Mouse (Mus musculus) embryonic facial prominence, embryonic 15.5 days (tissue): ENCODE measurements around the gene Arpc2. TPM values are rescaled to one million over a fixed set of nuclear protein-coding genes. Genes with fewer than 3 reads are reported as not detected.

Experiments used
- ATAC-seq: fragments of 200-750 bp; cut with Nextera tagmentation; 2 replicates; pipeline ENCODE4 v1.8.0; 2017; ENCODE audit warnings: low read depth, moderate TSS enrichment; ENCODE audit not compliant: insufficient number of reproducible peaks, low FRiP score, low TSS enrichment
- H3K27ac ChIP-seq: fragments of 300-500 bp; sonication (generic); replicated peaks from 2 replicates; pipeline ENCODE4 v1.5.1; 2015; ENCODE audit warnings: mild to moderate bottlenecking, inconsistent platforms
- H3K27me3 ChIP-seq: fragments of 300-500 bp; sonication (generic); 2 replicates; pipeline ENCODE4 v1.6.1; 2015; ENCODE audit warnings: inconsistent platforms
- H3K36me3 ChIP-seq: fragments of 300-500 bp; sonication (generic); 2 replicates; pipeline ENCODE4 v1.6.1; 2015; ENCODE audit warnings: mild to moderate bottlenecking, inconsistent platforms
- H3K4me1 ChIP-seq: fragments of 300-500 bp; sonication (generic); 2 replicates; pipeline ENCODE4 v1.6.1; 2015; ENCODE audit warnings: inconsistent platforms
- H3K4me2 ChIP-seq: fragments of 300-500 bp; sonication (generic); replicated peaks from 2 replicates; pipeline ENCODE4 v1.6.1; 2015; ENCODE audit warnings: mild to moderate bottlenecking, inconsistent platforms
- H3K4me3 ChIP-seq: fragments of 300-500 bp; sonication (generic); replicated peaks from 2 replicates; pipeline ENCODE4 v1.5.1; 2015; ENCODE audit warnings: mild to moderate bottlenecking, inconsistent platforms
- H3K9ac ChIP-seq: fragments of 300-500 bp; sonication (generic); 2 replicates; pipeline ENCODE4 v1.6.1; 2015; ENCODE audit warnings: inconsistent platforms
- H3K9me3 ChIP-seq: fragments of 300-500 bp; sonication (generic); replicated peaks from 2 replicates; pipeline ENCODE4 v1.6.1; 2016; ENCODE audit warnings: inconsistent platforms
- WGBS: fragments of 180-500 bp; shearing (Covaris S2); methylation state at CpG from one replicate; pipeline ENCODE4 v1.1.7; 2015; 5-methylcytosine and 5-hydroxymethylcytosine counted together
- polyA plus RNA-seq: library from polyadenylated mRNA; unstranded; fragments of >200 nt; fragmentation: Nextera tagmentation; extraction: Ambion mirVana; gene quantifications from 2 replicates; pipeline ENCODE4 v1.2.1, GENCODE M21; 2015

Arpc2 gene
- polyA plus RNA-seq, 1 experiment from 2014 or later, result 415 TPM

DNA sequence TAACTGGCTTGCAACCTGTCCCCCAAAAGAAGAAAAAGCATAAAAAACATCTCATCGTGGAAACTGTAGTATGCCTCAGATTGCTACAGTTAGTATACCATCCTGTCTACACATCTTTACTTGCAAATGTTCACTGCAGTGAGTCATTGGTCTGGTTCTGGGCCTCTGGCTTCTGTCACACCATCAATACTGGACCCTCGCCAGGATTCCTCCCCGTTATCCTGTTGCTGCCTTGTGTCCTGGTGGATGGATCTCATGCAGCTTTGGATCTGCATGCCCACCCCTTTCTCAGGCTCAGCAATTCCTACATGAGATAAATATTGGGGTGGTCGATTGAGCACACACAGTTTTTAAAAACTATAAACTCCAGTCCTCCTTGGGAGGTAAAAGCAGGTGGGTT, 35.8 kb downstream of the Arpc2 start:
- 70% methylated on average over 4 of the region's 4 CpGs for WGBS

DNA sequence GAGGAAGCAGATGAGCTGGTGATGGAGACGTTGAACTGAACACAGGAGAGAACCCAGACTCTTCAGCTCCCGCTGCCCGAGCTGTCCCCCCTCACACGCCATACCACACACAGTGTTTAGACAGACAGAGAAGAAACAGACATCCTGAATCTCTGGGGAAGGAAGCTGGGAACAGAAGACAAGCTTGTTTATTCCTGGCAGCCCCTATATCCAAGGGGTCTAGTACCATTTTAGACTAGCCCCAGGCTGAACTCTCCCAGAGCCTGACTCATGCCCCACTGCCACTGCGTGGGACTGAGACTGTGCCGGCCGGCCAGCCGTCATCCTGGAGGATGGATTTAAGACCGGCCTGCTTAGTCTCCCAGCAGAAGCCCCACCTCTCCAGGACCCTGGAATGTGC, 39.1 kb downstream of the Arpc2 start:
- Histone ChIP-seq H3K4me3 (no peak overlapping the region), H3K4me1 (peaks cover 11% of the 10 kb centered on the region; the same call in 1 of the 2 replicates), H3K4me2 (no peak overlapping the region), H3K9me3 (no peaks in the 10 kb centered on the region), H3K27me3 (no peaks in the 10 kb centered on the region), H3K27ac (0 out of 2 replicates have a peak overlapping the region, but pooled peaks have one; percentile 9), H3K9ac (no peak overlapping the region), H3K36me3 (peaks cover 12% of the 10 kb centered on the region)
- 14% methylated on average over 9 of the region's 9 CpGs for WGBS
- ATAC-seq, result peak; percentile 13; the same call in 1 of the 2 replicates

More for the DNA sequence above, 35.8 kb downstream of the Arpc2 start:
- Histone ChIP-seq H3K36me3 (peaks cover 25% of the 10 kb centered on the region), H3K27ac (no peak overlapping the region), H3K27me3 (no peaks in the 10 kb centered on the region), H3K4me3 (no peak overlapping the region), H3K4me1 (peaks cover 11% of the 10 kb centered on the region; the same call in 1 of the 2 replicates), H3K4me2 (no peak overlapping the region), H3K9ac (no peak overlapping the region), H3K9me3 (no peaks in the 10 kb centered on the region)
- ATAC-seq, result no peak

GRCm38 (mm10) chr1:74277041-74277440, 41.2 kb downstream of the Arpc2 start:
- no peak overlapping the region for H3K27ac ChIP-seq
- H3K4me1 ChIP-seq, result peaks cover 11% of the 10 kb centered on the region; the same call in 1 of the 2 replicates
- H3K9me3 ChIP-seq, result no peaks in the 10 kb centered on the region
- no peak for ATAC-seq
- H3K9ac ChIP-seq, result no peak overlapping the region
- no peak overlapping the region for H3K4me3 ChIP-seq
- 62% methylated on average over 6 of the region's 6 CpGs for WGBS
- H3K4me2 ChIP-seq, result no peak overlapping the region
- H3K36me3 ChIP-seq, result peaks cover 32% of the 10 kb centered on the region
- no peaks in the 10 kb centered on the region for H3K27me3 ChIP-seq

- ATAC-seq, result no peak
- Histone ChIP-seq H3K4me2 (no peak overlapping the region), H3K27me3 (no peaks in the 10 kb centered on the region), H3K4me3 (no peak overlapping the region), H3K27ac (no peak overlapping the region), H3K9me3 (no peaks in the 10 kb centered on the region), H3K36me3 (peaks cover 42% of the 10 kb centered on the region), H3K9ac (no peak overlapping the region), H3K4me1 (peaks cover 18% of the 10 kb centered on the region)
- 52% methylated on average over 8 of the region's 8 CpGs for WGBS
Measured at GRCm38 (mm10) chr1:74277883-74278537, 42.1 kb downstream of the Arpc2 start.

GRCm38 (mm10) chr1:74278538-74278937, 42.7 kb downstream of the Arpc2 start, which contains the start of gene Gpbar1:
Gene Gpbar1 (plus strand): TSS chr1:74278550.
- Histone ChIP-seq H3K4me1 (peaks cover 22% of the 10 kb centered on the region), H3K27ac (no peak within 1 kb of the TSS), H3K4me3 (no peak within 1 kb of the TSS), H3K27me3 (no peaks in the 10 kb centered on the region), H3K36me3 (peaks cover 46% of the 10 kb centered on the region), H3K9me3 (no peaks in the 10 kb centered on the region), H3K9ac (no peak within 1 kb of the TSS), H3K4me2 (no peak within 1 kb of the TSS)
- no peak for ATAC-seq
- WGBS, result 90% methylated on average over 10 of the region's 10 CpGs

GRCm38 (mm10) chr1:74278988-74279387, 43.1 kb downstream of the Arpc2 start:
- Histone ChIP-seq H3K36me3 (peaks cover 46% of the 10 kb centered on the region), H3K9me3 (no peaks in the 10 kb centered on the region), H3K27me3 (no peaks in the 10 kb centered on the region), H3K4me2 (no peak overlapping the region), H3K27ac (no peak overlapping the region), H3K4me1 (peaks cover 27% of the 10 kb centered on the region), H3K4me3 (no peak overlapping the region), H3K9ac (no peak overlapping the region)
- ATAC-seq, result no peak
- 93% methylated on average over 11 of the region's 11 CpGs for WGBS

DNA sequence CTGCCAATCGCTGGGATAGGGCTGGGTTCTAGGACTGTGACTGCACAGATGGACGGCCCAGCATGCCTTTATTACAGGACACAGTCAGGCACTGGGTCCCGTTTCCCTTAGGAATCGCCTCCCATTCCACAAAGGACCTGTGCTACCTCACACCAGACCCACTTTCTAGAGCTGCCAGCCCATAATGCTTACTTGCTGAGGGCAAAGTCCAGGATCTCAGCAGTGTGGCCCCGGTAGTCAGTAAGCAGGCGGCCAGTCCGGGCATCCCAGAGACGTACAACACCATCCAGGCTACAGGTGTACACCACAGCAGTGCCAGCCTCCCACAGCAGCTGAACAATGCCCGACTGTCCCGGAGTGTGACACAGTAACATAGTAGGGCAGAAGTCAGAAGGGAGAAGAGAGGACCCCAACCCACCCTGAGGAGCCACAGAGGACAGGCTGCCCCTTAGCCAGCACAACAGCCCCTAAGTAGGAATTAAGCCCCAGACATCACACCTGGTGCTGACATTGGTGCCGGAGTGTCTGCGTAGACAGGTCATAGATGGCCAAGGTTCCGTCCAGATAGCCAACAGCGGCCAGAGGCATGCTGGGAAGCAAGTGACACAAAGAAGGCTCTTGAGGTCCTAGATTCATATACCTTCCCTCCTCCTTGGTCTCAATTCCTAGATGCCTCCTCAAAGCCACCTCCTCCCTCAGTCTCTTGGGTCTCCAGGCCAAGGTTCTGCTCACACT, 44.9 kb downstream of the Arpc2 start:
- no peak overlapping the region for H3K4me2 ChIP-seq
- 93% methylated on average over 14 of the region's 14 CpGs for WGBS
- no peak overlapping the region for H3K4me3 ChIP-seq
- no peak overlapping the region for H3K9ac ChIP-seq
- H3K9me3 ChIP-seq, result no peaks in the 10 kb centered on the region
- H3K4me1 ChIP-seq, result peaks cover 22% of the 10 kb centered on the region
- H3K36me3 ChIP-seq, result peaks cover 46% of the 10 kb centered on the region
- H3K27me3 ChIP-seq, result no peaks in the 10 kb centered on the region
- no peak for ATAC-seq
- no peak overlapping the region for H3K27ac ChIP-seq

- H3K27me3 ChIP-seq, result no peaks in the 10 kb centered on the region
- 81% methylated on average over 2 of the region's 2 CpGs for WGBS
- H3K36me3 ChIP-seq, result peaks cover 46% of the 10 kb centered on the region
- no peak overlapping the region for H3K27ac ChIP-seq
- ATAC-seq, result no peak
- no peak overlapping the region for H3K4me2 ChIP-seq
- H3K4me3 ChIP-seq, result no peak overlapping the region
- no peak overlapping the region for H3K9ac ChIP-seq
- peaks cover 26% of the 10 kb centered on the region for H3K4me1 ChIP-seq
- no peaks in the 10 kb centered on the region for H3K9me3 ChIP-seq
Measured at GRCm38 (mm10) chr1:74281372-74281771, 45.5 kb downstream of the Arpc2 start.

- peaks cover 26% of the 10 kb centered on the region for H3K4me1 ChIP-seq
Measured at GRCm38 (mm10) chr1:74281886-74282285, 46.0 kb downstream of the Arpc2 start.

DNA sequence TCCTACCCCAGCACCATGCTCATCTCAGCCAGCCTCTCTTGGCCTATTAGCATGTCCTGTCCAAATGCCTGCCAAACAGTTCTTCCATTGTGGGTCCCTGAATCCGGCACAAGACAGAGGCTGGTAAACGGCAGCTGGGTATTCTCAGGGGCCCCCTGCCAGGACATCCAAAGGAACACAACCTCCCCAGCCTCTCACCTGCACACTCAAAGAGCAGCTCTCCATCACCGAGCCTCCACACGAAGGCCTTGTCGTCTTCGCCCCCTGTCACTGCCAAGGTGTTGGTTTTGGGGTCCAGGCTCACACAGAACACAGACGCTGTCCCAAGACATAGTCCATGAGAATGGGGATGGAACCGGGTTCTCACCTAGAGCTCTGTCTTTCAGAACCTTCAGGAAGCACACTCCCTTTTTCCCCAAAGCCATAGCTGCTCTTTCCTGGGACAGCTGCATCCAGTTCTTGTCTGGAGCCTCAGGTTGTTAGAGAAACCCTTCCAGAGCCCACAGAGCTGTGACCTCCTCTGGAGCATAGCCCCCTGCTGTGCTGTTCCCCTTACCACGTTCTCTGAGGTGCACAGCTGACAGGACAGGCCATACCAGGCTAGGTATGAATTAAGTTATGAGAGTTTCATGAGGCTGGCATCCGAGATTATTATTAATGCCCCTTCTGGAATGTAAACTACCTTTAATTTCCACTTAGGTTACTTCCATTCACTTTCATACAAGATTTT, 47.2 kb downstream of the Arpc2 start:
- no peaks in the 10 kb centered on the region for H3K9me3 ChIP-seq
- peaks cover 29% of the 10 kb centered on the region for H3K4me1 ChIP-seq
- H3K27me3 ChIP-seq, result no peaks in the 10 kb centered on the region
- H3K27ac ChIP-seq, result no peak overlapping the region
- peaks cover 46% of the 10 kb centered on the region for H3K36me3 ChIP-seq
- H3K4me3 ChIP-seq, result no peak overlapping the region
- H3K4me2 ChIP-seq, result peak overlapping the region; percentile 81
- no peak for ATAC-seq
- no peak overlapping the region for H3K9ac ChIP-seq
- WGBS, result 91% methylated on average over 10 of the region's 10 CpGs

More at GRCm38 (mm10) chr1:74281886-74282285, 46.0 kb downstream of the Arpc2 start:
- peaks cover 46% of the 10 kb centered on the region for H3K36me3 ChIP-seq
- no peak overlapping the region for H3K4me2 ChIP-seq
- no peak overlapping the region for H3K9ac ChIP-seq
- H3K4me3 ChIP-seq, result no peak overlapping the region
- no peaks in the 10 kb centered on the region for H3K27me3 ChIP-seq
- no peak for ATAC-seq
- 92% methylated on average over 8 of the region's 8 CpGs for WGBS
- no peak overlapping the region for H3K27ac ChIP-seq
- no peaks in the 10 kb centered on the region for H3K9me3 ChIP-seq
